Mouse (Mus musculus): ENCODE results near the gene Arhgap42.

Gene Arhgap42

GRCm38 (mm10) chr9:9157425-9157824 is 81.5 kb downstream of the Arhgap42 start:
- in situ Hi-C loops (cut with MboI; ENCODE audit: unreplicated experiment in 2 of 2): loop anchor here in 1 of 2 experiments (10.0 kb wide), 1 partner anchor 77 kb away; the partner anchor contains the start of gene Arhgap42

DNA sequence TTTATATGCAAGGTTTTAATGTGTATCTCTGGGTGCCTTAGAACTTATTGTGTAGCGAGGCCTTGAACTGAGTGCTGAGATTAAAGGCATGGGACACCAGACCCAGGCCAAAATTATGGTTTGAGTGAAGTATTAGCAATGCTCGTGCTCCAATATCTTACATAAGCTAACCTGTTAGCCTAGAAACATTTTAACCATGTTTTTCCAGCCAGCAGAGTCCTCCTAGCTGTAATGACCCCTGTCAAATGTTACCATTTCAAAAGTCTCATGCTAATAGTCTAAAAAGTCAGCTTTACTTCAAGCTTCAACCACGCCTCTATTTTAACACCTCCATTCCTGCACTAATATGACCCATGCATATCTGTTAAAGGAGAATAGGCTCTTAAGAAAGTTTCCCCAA is 84.3 kb downstream of the Arhgap42 start:
- in situ Hi-C loops (cut with MboI; ENCODE audit: unreplicated experiment in 2 of 2): loop anchor here in 1 of 2 experiments (10.0 kb wide), 1 partner anchor 80 kb away; the partner anchor contains the start of gene Arhgap42

- in situ Hi-C loops (cut with MboI; ENCODE audit: unreplicated experiment in 2 of 2): no loop called here
These were observed 94.4 kb downstream of the Arhgap42 start for GRCm38 (mm10) chr9:9144301-9145121.

DNA sequence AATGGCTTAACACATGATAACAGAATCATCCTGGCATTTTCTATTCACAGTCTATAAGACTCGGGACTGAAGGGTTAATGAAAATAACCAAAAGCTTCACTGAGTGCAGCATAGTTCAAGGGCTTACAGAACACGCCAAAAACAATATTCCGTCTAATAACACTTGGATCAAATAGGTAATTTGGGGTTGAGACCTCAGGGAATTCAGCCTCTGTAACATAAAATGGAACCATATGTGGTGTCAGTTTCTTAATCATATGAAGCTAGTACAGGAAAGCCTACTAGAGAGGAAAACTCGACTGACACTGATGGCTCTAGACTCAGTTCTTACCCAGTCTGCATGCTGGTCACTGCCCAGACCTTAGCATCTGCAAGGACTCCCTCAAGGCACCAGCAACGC is 95.8 kb downstream of the Arhgap42 start:
- in situ Hi-C loops (cut with MboI; ENCODE audit: unreplicated experiment in 2 of 2): no loop called here

- in situ Hi-C loops (cut with MboI; ENCODE audit: unreplicated experiment in 2 of 2): no loop called here
These were observed 96.3 kb downstream of the Arhgap42 start for GRCm38 (mm10) chr9:9142561-9142960.

DNA sequence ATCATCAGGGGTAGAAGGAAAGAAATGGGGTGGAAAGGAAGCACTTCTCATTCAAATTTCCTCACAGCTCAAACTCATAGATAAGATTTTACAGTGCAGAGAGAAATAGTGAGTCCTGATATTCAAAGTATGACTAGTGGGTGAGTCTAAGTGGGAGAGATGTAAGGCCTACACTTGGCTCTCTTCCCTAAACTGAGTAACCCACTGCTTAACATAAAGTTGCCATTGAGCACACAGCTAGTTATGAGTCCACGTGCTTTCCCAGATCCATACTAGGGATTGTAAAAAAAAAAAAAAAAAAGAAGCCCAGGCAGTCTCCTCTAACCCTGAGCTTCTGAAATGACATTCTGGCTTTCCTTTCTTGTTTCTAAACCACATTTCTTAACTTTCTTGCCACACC is 96.8 kb downstream of the Arhgap42 start:
- in situ Hi-C loops (cut with MboI; ENCODE audit: unreplicated experiment in 2 of 2): no loop called here

DNA sequence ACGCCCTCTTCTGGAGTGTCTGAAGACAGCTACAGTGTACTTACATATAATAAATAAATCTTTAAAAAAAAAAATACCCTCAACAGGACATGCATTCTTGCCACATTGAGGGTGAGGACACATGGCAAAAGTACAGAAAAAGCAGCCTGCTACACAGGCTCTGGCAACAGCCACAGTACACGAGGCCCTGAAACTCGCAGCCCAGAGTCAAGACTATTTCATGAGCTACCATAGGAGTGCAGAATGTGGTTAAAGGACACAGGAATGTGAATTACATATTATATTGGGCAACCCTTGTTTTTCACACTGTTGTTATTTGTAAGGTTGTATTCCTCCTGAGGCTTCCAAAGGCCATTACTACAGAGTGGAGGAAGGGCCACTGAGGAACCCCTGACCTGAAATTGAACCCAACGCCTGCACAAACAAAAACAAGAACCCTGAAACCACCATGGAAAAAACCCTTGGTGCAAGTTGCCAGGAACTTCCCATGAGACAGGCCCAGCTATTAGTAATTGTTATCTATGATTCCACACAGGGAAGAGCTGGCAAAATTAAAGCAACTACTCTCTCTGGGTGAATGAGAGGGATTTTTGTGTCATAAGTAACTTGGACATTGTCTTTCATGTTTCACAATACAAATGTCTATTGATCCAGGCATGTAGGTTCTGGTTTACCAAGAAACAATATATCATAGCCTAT is 109.8 kb downstream of the Arhgap42 start:
- in situ Hi-C loops (cut with MboI; ENCODE audit: unreplicated experiment in 2 of 2): no loop called here

- in situ Hi-C loops (cut with MboI; ENCODE audit: unreplicated experiment in 2 of 2): no loop called here
These were observed 111.7 kb downstream of the Arhgap42 start for GRCm38 (mm10) chr9:9127041-9127755.

GRCm38 (mm10) chr9:9124156-9124555 is 114.7 kb downstream of the Arhgap42 start:
- in situ Hi-C loops (cut with MboI; ENCODE audit: unreplicated experiment in 2 of 2): no loop called here

- in situ Hi-C loops (cut with MboI; ENCODE audit: unreplicated experiment in 2 of 2): no loop called here
These were observed 124.6 kb downstream of the Arhgap42 start for GRCm38 (mm10) chr9:9114266-9114665.

GRCm38 (mm10) chr9:9113847-9114246 is 125.1 kb downstream of the Arhgap42 start:
- in situ Hi-C loops (cut with MboI; ENCODE audit: unreplicated experiment in 2 of 2): no loop called here

DNA sequence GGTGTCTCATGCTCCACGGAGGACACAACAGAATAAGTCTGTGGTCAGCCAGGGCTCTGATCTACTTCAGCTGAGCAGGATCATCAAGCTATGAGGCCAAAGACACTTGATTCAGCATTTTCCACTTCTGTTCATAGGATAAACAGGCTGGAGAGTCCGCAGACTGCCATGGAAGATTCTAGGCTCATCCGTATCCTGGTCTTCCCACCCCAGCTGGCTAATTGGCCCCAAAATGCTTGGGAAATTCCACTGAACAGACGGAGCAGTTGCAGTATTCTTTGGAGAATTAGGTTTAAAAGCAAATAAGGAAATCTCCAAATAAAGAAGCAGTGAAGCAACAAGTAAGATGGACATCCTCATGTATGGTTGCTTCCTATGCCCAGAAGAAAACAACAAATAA is 126.0 kb downstream of the Arhgap42 start:
- in situ Hi-C loops (cut with MboI; ENCODE audit: unreplicated experiment in 2 of 2): no loop called here

- in situ Hi-C loops (cut with MboI; ENCODE audit: unreplicated experiment in 2 of 2): no loop called here
These were observed 131.2 kb downstream of the Arhgap42 start for GRCm38 (mm10) chr9:9107697-9108096.

DNA sequence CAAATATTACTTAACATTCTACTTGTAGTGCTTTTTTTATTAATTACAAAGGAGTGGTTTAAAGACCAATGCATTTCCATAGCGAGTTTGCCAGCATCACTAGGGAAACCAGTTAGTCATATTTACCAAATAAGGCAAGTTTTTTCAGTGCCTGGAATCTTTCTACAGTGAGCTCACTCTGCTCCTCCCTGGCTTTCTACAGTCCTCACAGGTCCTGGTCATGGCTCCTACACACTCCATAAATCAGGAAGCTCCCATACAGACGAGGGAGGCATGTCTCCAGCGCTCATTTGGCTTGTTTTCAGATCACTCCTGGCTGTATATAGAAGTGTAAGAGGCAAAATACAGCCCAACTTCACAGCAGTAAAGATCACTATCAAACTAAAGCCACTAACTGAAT is 134.1 kb downstream of the Arhgap42 start:
- in situ Hi-C loops (cut with MboI; ENCODE audit: unreplicated experiment in 2 of 2): no loop called here

DNA sequence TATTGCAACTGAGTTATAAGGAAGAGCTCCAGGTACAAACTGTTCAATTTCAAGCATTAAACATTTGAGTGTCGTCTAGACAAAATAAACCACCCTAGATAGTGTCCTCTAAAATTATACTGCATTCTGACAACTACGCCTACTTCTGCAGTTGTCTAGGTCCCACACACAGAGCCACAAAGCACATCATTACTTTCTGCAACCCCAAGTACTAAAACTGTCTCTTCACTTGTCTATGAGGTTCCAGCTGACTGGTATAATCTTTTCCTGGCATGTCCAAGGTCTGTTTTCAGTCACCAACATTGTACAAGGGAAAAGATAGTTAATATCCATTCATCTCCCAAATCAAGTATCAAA is 136.8 kb downstream of the Arhgap42 start:
- in situ Hi-C loops (cut with MboI; ENCODE audit: unreplicated experiment in 2 of 2): no loop called here

DNA sequence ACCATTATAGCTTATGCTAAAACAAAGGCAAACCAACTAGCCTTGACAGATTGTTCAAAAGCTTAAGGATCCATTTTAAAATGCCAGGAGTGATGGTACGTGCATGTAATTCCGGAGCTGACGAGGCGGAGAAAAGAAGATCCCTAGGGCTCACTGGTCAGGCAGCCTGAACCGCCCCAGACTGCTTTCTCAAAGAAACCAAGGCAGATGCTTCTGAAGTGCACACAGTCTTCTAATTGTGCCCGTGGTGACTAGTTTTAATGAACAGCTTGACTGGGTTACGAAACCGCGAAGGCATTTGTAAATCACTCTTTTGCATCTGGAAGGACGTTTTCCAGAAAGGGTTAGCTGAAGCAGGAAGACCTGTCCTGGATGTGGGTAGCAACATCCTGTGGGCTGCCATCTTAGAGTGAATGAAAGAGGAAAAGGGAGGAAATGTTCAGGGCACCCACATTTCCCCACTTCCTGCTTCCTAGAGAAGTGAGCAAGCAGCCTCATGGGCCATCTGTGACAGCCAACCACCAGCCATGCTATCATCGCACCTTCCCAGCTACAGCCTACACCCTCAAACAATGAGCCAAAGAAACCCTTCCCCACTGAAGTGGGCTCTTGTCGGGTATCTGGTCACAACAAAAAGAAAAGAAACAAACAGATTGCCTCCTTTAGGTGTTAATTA is 137.3 kb downstream of the Arhgap42 start:
- in situ Hi-C loops (cut with MboI; ENCODE audit: unreplicated experiment in 2 of 2): no loop called here

DNA sequence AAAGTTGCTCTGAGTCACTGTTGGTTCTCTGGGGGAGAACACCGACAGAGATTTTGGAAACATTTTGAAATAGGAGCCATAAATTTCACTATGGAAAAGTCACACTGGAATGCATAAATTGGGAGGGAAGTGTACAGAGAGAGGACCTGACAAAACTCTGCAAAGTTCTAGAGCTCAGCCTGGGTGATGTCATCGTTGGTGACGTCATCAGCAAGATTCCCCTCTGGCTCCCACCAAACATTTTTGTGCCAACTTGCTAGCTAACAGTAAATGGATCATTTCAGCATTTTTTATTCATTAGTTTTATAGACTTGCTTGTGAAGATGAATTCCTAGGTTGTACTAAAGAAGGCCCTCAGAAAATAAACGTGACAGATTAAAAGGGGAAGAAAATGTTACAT is 137.8 kb downstream of the Arhgap42 start:
- in situ Hi-C loops (cut with MboI; ENCODE audit: unreplicated experiment in 2 of 2): no loop called here

- in situ Hi-C loops (cut with MboI; ENCODE audit: unreplicated experiment in 2 of 2): no loop called here
These were observed 141.1 kb downstream of the Arhgap42 start for GRCm38 (mm10) chr9:9097835-9098234.

DNA sequence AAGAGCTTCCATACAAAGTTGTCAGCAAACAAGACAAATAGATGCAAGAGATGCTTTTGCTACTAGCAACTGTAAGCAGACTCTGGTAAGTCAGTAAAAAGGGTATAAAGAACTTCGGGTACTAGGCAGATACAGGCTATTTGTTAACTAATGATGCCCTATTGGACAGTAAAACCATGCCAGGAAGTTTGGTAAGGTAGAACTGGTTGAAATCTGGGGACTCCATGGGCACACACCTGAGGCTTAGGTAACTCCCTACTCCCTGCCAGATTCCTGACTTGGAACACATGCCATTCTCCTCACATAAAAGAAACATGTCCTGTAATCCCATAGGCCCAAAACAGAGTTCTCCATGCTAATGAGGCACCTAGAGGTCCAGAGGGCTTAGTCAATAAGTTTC is 142.1 kb downstream of the Arhgap42 start:
- in situ Hi-C loops (cut with MboI; ENCODE audit: unreplicated experiment in 2 of 2): no loop called here

GRCm38 (mm10) chr9:9093096-9093495 is 145.8 kb downstream of the Arhgap42 start:
- in situ Hi-C loops (cut with MboI; ENCODE audit: unreplicated experiment in 2 of 2): no loop called here

GRCm38 (mm10) chr9:9083441-9083840 is 155.5 kb downstream of the Arhgap42 start:
- in situ Hi-C loops (cut with MboI; ENCODE audit: unreplicated experiment in 2 of 2): no loop called here
